Mouse (Mus musculus): ENCODE data around the gene Jsrp1. TPM values are rescaled to one million over a fixed set of nuclear protein-coding genes. Genes with fewer than 3 reads are reported as not detected.
A peak's percentile ranks its signal among the peaks of the same experiment; 100 is the strongest.
"Not testable (repeated sequence)": the region's sequence is repeated elsewhere in the genome, so short reads cannot be mapped to it uniquely, and the experiment has no call there.

The Jsrp1 gene
- polyA plus RNA-seq, 1 experiment = 3.2 TPM

DNA sequence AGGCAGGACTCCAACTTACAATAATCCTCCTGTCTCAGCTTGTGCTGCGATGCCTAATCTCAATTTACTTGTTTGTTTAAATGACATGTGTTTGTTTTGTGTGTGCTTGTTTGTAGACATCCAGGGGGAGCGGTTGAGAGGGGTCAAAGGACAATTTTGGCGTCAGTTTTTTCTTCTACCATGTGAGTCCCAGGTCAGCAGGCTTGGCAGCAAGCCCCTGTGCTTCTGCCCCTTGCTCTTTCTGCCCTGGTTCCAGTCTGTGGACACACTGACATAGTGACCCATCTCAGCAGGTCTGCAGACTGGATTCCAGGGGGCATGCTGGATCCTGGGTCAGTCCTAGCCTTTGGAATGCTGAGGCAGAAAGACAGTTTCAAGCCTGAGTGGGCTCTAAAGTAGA is 6.1 kb upstream of the Jsrp1 start:
- TF ChIP-seq POLR2A (IDR thresholded peaks at IDR 0.05; ENCODE audit: low read depth, low read length) = no peak
- TF ChIP-seq CTCF (conservative IDR thresholded peaks at IDR 0.05; ENCODE audit: insufficient read depth, insufficient read length, low read depth, low read length) = no peak
- Histone ChIP-seq H3K36me3 (ENCODE audit: control insufficient read depth, insufficient read depth, low read length) (no peaks in the 10 kb centered on the region), H3K4me3 (ENCODE audit: insufficient read depth, low read depth, low read length) (no peak overlapping the region), H3K27me3 (replicated peaks; ENCODE audit: control insufficient read depth, insufficient read depth, low read length) (no peaks in the 10 kb centered on the region), H3K27ac (ENCODE audit: insufficient read depth, low read depth, low read length) (no peak overlapping the region), H3K4me1 (ENCODE audit: control insufficient read depth, insufficient read depth, low read length) (peaks cover 7% of the 10 kb centered on the region; the same call in 1 of the 2 replicates)
- peak; percentile 89 for DNase-seq
- WGBS = 41% methylated on average over 3 of the region's 3 CpGs

DNA sequence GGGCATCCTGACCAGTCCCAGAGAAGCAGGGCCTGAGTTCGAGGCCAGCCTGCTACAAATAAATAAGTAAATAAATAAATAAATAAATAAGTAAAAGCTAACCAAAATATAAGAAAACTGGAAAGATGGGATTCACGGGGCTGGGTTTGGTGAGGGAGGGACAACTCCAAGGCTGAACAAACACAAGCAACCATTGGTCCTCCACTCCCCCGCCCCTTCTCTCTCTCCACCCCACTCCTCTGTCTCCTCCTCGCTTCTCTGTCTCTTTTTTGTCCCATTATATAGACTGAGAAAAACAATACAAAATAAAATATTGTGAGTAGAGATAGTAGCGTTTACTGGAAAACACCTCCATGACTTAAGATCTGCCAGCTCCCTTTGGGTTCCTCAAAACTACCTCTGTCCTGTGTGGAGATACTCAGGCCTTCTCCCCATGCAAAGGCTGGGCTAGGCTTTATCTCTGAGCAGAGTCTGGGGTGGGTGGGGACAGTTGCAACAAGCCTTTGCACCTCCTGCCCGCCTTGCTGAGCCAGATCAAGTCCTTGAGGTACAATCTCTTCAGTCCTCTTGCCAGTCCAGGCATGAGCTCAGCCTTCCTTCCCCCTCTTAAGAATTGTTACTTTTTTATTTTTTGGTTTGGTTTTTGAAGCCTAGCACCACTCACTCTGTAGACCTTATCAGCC is 5.4 kb upstream of the Jsrp1 start:
- no peak overlapping the region for H3K27ac ChIP-seq (ENCODE audit: insufficient read depth, low read depth, low read length)
- H3K4me3 ChIP-seq (ENCODE audit: insufficient read depth, low read depth, low read length) = no peak overlapping the region
- DNase-seq = no peak
- TF ChIP-seq POLR2A (IDR thresholded peaks at IDR 0.05; ENCODE audit: low read depth, low read length) (no peak), CTCF (conservative IDR thresholded peaks at IDR 0.05; ENCODE audit: insufficient read depth, insufficient read length, low read depth, low read length) (no peak)
- H3K4me1 ChIP-seq (ENCODE audit: control insufficient read depth, insufficient read depth, low read length) = peaks cover under 1% of the 10 kb centered on the region; the same call in 1 of the 2 replicates
- WGBS = 59% methylated on average over 6 of the region's 6 CpGs
- H3K36me3 ChIP-seq (ENCODE audit: control insufficient read depth, insufficient read depth, low read length) = no peaks in the 10 kb centered on the region
- no peaks in the 10 kb centered on the region for H3K27me3 ChIP-seq (replicated peaks; ENCODE audit: control insufficient read depth, insufficient read depth, low read length)

DNA sequence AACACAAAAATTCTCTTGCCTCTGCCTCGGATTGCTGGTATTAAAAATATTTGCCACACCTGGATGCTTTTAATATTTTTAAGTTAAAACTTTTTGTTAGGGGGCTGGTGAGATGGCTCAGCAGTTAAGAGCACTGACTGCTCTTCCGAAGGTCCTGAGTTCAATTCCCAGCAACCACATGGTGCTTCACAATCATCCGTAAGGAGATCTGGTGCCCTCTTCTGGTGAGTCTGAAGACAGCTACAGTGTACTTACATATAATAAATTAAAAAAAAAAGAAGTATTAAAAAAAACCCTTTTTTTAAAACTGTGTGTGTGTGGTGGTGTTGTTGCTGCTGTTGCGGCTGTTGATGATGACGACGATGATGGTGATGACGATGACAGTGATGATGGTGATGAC is 4.7 kb upstream of the Jsrp1 start:
- not testable (repeated sequence) for H3K27me3 ChIP-seq (replicated peaks; ENCODE audit: control insufficient read depth, insufficient read depth, low read length); H3K36me3 ChIP-seq (ENCODE audit: control insufficient read depth, insufficient read depth, low read length); H3K4me1 ChIP-seq (ENCODE audit: control insufficient read depth, insufficient read depth, low read length); H3K27ac ChIP-seq (ENCODE audit: insufficient read depth, low read depth, low read length); H3K4me3 ChIP-seq (ENCODE audit: insufficient read depth, low read depth, low read length); DNase-seq
- WGBS = 83% methylated on average over 7 of the region's 7 CpGs

DNA sequence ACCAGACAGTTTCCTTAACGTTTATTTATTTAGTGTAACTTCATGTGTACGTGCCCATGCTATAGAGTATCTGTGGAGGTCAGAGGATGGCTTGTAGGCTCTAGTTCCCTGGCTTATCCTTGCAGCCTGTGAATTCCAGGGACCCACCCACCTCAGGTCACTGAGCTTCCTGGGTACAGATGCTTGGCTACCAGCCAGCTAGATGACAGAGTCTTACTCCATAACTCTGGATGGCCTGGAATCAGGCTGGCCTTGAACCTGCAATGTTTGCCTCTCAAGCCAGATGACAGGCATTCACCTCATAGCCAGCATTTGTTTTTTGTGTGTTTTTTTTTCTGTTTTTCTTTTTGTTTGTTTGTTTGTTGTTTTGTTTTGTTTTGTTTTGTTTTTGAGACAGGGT is 3.9 kb upstream of the Jsrp1 start:
- H3K36me3 ChIP-seq (ENCODE audit: control insufficient read depth, insufficient read depth, low read length) = no peaks in the 10 kb centered on the region
- H3K27ac ChIP-seq (ENCODE audit: insufficient read depth, low read depth, low read length) = no peak overlapping the region
- DNase-seq = no peak
- no peaks in the 10 kb centered on the region for H3K4me1 ChIP-seq (ENCODE audit: control insufficient read depth, insufficient read depth, low read length)
- H3K4me3 ChIP-seq (ENCODE audit: insufficient read depth, low read depth, low read length) = no peak overlapping the region
- WGBS = 46% methylated on average over 2 of the region's 2 CpGs
- no peaks in the 10 kb centered on the region for H3K27me3 ChIP-seq (replicated peaks; ENCODE audit: control insufficient read depth, insufficient read depth, low read length)
- TF ChIP-seq POLR2A (IDR thresholded peaks at IDR 0.05; ENCODE audit: low read depth, low read length) (no peak), CTCF (conservative IDR thresholded peaks at IDR 0.05; ENCODE audit: insufficient read depth, insufficient read length, low read depth, low read length) (no peak)

DNA sequence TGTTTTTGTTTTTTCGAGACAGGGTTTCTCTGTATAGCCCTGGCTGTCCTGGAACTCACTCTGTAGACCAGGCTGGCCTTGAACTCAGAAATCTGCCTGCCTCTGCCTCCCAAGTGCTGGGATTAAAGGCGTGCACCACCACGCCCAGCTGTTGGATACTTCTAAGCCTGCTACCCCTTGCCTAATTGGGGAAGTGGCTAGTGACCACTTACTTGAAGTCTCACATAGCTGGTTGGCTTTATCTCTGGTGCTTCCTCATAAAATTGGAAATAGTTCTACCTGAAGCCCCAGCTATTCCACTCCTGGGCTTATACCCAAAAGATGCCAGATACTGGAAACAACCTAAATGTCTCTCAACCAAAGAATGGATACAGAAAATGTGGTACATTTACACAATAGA is 3.0 kb upstream of the Jsrp1 start:
- not testable (repeated sequence) for H3K4me1 ChIP-seq (ENCODE audit: control insufficient read depth, insufficient read depth, low read length); DNase-seq; H3K36me3 ChIP-seq (ENCODE audit: control insufficient read depth, insufficient read depth, low read length); H3K4me3 ChIP-seq (ENCODE audit: insufficient read depth, low read depth, low read length); H3K27ac ChIP-seq (ENCODE audit: insufficient read depth, low read depth, low read length); H3K27me3 ChIP-seq (replicated peaks; ENCODE audit: control insufficient read depth, insufficient read depth, low read length)
- 86% methylated on average over 3 of the region's 3 CpGs for WGBS

DNA sequence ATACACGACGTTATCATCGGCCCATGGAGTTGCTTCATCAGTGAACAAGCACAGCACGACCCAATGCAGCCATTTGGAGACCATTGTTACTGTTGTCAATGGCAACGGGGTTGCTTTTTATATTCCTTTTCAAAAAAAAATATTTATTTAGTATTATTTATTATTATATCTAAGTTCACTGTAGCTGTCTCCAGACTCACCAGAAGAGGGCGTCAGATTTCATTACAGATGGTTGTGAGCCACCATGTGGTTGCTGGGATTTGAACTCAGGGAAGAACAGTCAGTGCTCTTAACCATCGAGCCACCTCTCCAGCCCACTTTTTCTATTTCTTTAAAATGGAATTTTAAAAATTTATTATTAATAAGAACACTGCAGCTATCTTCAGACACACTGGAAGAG is 1.5 kb upstream of the Jsrp1 start:
- Histone ChIP-seq H3K27ac (ENCODE audit: insufficient read depth, low read depth, low read length) (no peak overlapping the region), H3K4me1 (ENCODE audit: control insufficient read depth, insufficient read depth, low read length) (no peaks in the 10 kb centered on the region), H3K27me3 (replicated peaks; ENCODE audit: control insufficient read depth, insufficient read depth, low read length) (no peaks in the 10 kb centered on the region), H3K4me3 (ENCODE audit: insufficient read depth, low read depth, low read length) (no peak overlapping the region), H3K36me3 (ENCODE audit: control insufficient read depth, insufficient read depth, low read length) (no peaks in the 10 kb centered on the region)
- no peak for DNase-seq
- no peak for TF ChIP-seq CTCF (conservative IDR thresholded peaks at IDR 0.05; ENCODE audit: insufficient read depth, insufficient read length, low read depth, low read length)
- WGBS = 37% methylated on average over 7 of the region's 7 CpGs

DNA sequence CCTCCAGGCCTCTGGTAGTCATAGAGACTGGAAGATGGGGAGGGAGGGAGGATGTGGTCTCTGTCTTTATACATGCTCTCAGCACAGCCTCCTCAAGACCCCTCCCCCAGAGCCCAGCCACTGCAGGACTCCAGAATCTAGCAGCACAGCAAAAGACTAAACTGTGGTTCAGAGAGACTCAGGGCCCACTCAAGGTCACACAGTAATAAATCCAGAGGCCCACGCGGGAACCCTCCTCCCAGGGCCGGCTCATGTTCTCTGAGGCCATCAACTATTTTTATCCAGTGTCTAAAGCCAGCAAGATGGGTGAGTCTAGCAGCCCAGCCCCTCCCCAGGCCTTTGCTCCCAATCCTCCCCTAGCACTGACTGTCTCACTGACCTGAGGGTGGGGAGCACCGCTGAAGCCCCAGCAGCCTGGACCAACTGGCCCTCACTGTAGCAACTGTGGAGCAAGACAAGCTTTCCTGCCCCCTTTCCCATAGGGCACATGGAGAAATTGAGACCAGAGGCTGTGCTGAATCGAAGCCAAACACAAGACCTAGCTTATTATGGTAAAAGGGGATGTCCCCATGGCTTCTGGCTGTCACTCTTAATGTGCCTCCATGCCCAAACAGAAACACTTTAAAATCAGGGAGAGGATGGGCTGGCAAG is 782 bp downstream of the Jsrp1 start:
- no peaks in the 10 kb centered on the region for H3K36me3 ChIP-seq (ENCODE audit: control insufficient read depth, insufficient read depth, low read length)
- no peaks in the 10 kb centered on the region for H3K27me3 ChIP-seq (replicated peaks; ENCODE audit: control insufficient read depth, insufficient read depth, low read length)
- WGBS = 51% methylated on average over 5 of the region's 5 CpGs
- no peak for DNase-seq
- H3K4me3 ChIP-seq (ENCODE audit: insufficient read depth, low read depth, low read length) = no peak overlapping the region
- H3K4me1 ChIP-seq (ENCODE audit: control insufficient read depth, insufficient read depth, low read length) = peaks cover 6% of the 10 kb centered on the region; the same call in 1 of the 2 replicates
- H3K27ac ChIP-seq (ENCODE audit: insufficient read depth, low read depth, low read length) = no peak overlapping the region
- no peak for TF ChIP-seq CTCF (conservative IDR thresholded peaks at IDR 0.05; ENCODE audit: insufficient read depth, insufficient read length, low read depth, low read length)
- no peak for TF ChIP-seq POLR2A (IDR thresholded peaks at IDR 0.05; ENCODE audit: low read depth, low read length)

All from kidney, adult 2 months (tissue).